Mouse (Mus musculus) bone marrow, adult 2 months (tissue): ENCODE data around the gene Cnnm2.

Experiments
- CTCF ChIP-seq: fragments of 200-500 bp; IDR thresholded peaks from 2 replicates; pipeline ENCODE4 v1.5.1; 2011; ENCODE audit warnings: low read length, control low read depth; ENCODE audit not compliant: control insufficient read depth, insufficient read depth
- POLR2A ChIP-seq: fragments of 200-500 bp; IDR thresholded peaks from 2 replicates; pipeline ENCODE4 v1.6.1; 2011; ENCODE audit warnings: low read depth, mild to moderate bottlenecking, control low read depth, low read length, borderline replicate concordance; ENCODE audit not compliant: control insufficient read depth

DNA sequence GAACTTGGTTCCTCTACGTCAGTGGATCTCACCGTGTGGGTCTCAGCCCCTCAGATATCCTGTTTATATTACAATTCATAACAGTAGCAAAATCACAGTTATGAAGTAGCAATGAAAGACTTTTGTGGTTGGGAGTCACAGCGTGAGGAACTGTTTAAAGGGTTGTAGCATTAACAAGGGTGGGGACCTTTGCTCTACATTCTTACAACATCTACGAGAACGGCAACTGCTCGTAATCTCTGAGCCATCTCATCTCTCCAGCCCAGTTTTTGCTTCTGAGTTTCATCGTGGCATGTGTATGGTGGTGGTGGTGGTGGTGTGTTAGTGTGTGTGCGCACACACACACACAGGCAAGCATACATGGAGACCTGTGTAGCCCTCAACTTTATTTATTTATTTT is 47.2 kb upstream of the Cnnm2 start:
- TF ChIP-seq CTCF (no peak), POLR2A (no peak)
